ENCODE assay signal across 8 mouse cellular contexts in genomic region chr2:38645936-38646335, GRCm38 (mm10). TPM values are rescaled to one million over a fixed set of nuclear protein-coding genes. Genes with fewer than 3 reads are reported as not detected.
A peak's percentile ranks its signal among the peaks of the same experiment; 100 is the strongest.
DNase-seq lines count a peak whose midpoint lies in the region; ATAC-seq and TF ChIP-seq lines count a peak whose summit lies in the region.

No protein-coding gene starts in this region.

- peak; percentile 94 for DNase-seq in heart, adult 11 months
- peak; percentile 59 to 65 for DNase-seq in cerebellum, adult 2 months
- peak; percentile 75 to 79 for DNase-seq in layer of hippocampus, postnatal 10 days (ENCODE audit: low spot score in 2 of 2)
- peak; percentile 77 for DNase-seq in lung, postnatal 14 days
- DNase-seq in right cerebral cortex, postnatal 36 days (ENCODE audit: low spot score in 2 of 2), result peak; percentile 54 to 59

- WGBS in heart, embryonic 11.5 days (ENCODE audit: insufficient replicate concordance), result 0% methylated on average over 3 of the region's 3 CpGs
- WGBS in cerebellum, adult 2 months, result 3% methylated on average over 3 of the region's 3 CpGs
- WGBS in hindbrain, embryonic 12.5 days, result 2% methylated on average over 3 of the region's 3 CpGs

- H3K4me1 ChIP-seq in heart, embryonic 11.5 days (ENCODE audit: control insufficient read depth, insufficient read depth, low read length), result peaks cover 7% of the 10 kb centered on the region; the same call in 1 of the 2 replicates
- H3K4me1 ChIP-seq in cerebellum, adult 2 months (ENCODE audit: control insufficient read depth, insufficient read depth, low read length), result peaks cover 9% of the 10 kb centered on the region; the same call in 1 of the 2 replicates
- peaks cover 14% of the 10 kb centered on the region for H3K4me1 ChIP-seq in hindbrain, embryonic 12.5 days

- TF ChIP-seq CTCF in cerebellum, adult 2 months (IDR thresholded peaks at IDR 0.05; ENCODE audit: borderline replicate concordance, insufficient read depth, low read depth, low read length), result peak; percentile 53

- ATAC-seq in heart, embryonic 11.5 days (replicated peaks; ENCODE audit: insufficient number of reproducible peaks, low FRiP score, low TSS enrichment), result no peak
- peak; percentile 83 for ATAC-seq in frontal cortex, adult (ENCODE audit: low TSS enrichment)
- peak; percentile 57 for ATAC-seq in hindbrain, embryonic 12.5 days (ENCODE audit: low FRiP score)

- H3K4me2 ChIP-seq in heart, embryonic 11.5 days, result no peak overlapping the region
- H3K4me2 ChIP-seq in hindbrain, embryonic 12.5 days (replicated peaks), result no peak overlapping the region

- H3K4me3 ChIP-seq in heart, embryonic 11.5 days (ENCODE audit: low read depth, low read length), result no peak overlapping the region
- no peak overlapping the region for H3K4me3 ChIP-seq in cerebellum, adult 2 months (replicated peaks; ENCODE audit: insufficient read depth, low read depth, low read length)
- H3K4me3 ChIP-seq in hindbrain, embryonic 12.5 days, result no peak overlapping the region

- no peak overlapping the region for H3K27ac ChIP-seq in heart, embryonic 11.5 days (ENCODE audit: low read depth, low read length)
- H3K27ac ChIP-seq in cerebellum, adult 2 months (ENCODE audit: insufficient read depth, low read length), result no peak overlapping the region
- no peak overlapping the region for H3K27ac ChIP-seq in hindbrain, embryonic 12.5 days

- TF ChIP-seq POLR2A in cerebellum, adult 2 months (IDR thresholded peaks at IDR 0.05; ENCODE audit: borderline replicate concordance, insufficient read depth, low read length), result no peak

- H3K9ac ChIP-seq in heart, embryonic 11.5 days (ENCODE audit: low read depth, low read length), result no peak overlapping the region
- no peak overlapping the region for H3K9ac ChIP-seq in hindbrain, embryonic 12.5 days

- H3K36me3 ChIP-seq in heart, embryonic 11.5 days (ENCODE audit: control insufficient read depth, insufficient read depth, low read length), result peaks cover 5% of the 10 kb centered on the region; the same call in 1 of the 2 replicates
- peaks cover 10% of the 10 kb centered on the region for H3K36me3 ChIP-seq in hindbrain, embryonic 12.5 days

- H3K27me3 ChIP-seq in heart, embryonic 11.5 days (ENCODE audit: control insufficient read depth, insufficient read depth, low read length), result no peaks in the 10 kb centered on the region
- H3K27me3 ChIP-seq in cerebellum, adult 2 months (ENCODE audit: control insufficient read depth, insufficient read depth, low read length), result no peaks in the 10 kb centered on the region
- no peaks in the 10 kb centered on the region for H3K27me3 ChIP-seq in hindbrain, embryonic 12.5 days

- no peaks in the 10 kb centered on the region for H3K9me3 ChIP-seq in heart, embryonic 11.5 days (replicated peaks; ENCODE audit: control insufficient read depth, low read length)
- H3K9me3 ChIP-seq in hindbrain, embryonic 12.5 days (replicated peaks), result no peaks in the 10 kb centered on the region

RNA-seq across cellular contexts. Expression of gene Psmb7, which starts 2.0 kb away (rescaled TPM):
- 254 and 263 TPM in 2 replicates for polyA plus RNA-seq in heart, embryonic 11.5 days (2014; fragmentation: Nextera tagmentation; extraction: Ambion mirVana)
- polyA plus RNA-seq in cerebellum, adult 2 months (2012; rRNA removed), result 294 and 310 TPM in 2 replicates
- polyA plus RNA-seq in hindbrain, embryonic 12.5 days (2016; fragmentation: Nextera tagmentation; extraction: Ambion mirVana), result 267 and 272 TPM in 2 replicates
- total RNA-seq in layer of hippocampus, postnatal 10 days (2021), result 100 to 1,000 TPM; 250 to 255 TPM
